Mouse (Mus musculus): ENCODE results near the gene 0610040J01Rik. TPM values are rescaled to one million over a fixed set of nuclear protein-coding genes. Genes with fewer than 3 reads are reported as not detected.
A peak's percentile ranks its signal among the peaks of the same experiment; 100 is the strongest.
"Not testable (repeated sequence)": the region's sequence is repeated elsewhere in the genome, so short reads cannot be mapped to it uniquely, and the experiment has no call there.

0610040J01Rik gene
- polyA plus RNA-seq, 1 experiment: 17.7 TPM

DNA sequence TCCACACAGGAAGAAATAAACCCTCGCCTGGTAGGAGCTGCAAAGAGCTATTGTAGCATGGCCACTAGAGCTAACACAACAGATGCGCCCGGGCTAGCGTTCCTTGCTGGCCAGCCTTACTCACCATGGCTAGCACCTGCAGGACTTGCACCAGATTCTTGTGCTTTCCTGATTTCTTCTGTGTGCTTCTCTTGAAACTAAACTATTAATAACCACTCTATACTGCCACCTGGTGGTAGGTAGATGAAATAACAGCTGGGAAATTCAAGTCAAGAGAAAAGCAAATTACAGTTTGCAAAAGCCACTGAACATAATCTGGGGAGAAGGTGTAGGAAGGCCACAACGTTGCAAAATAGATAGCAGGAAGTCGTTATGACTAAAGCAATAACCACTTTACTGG lies 74.5 kb downstream of the 0610040J01Rik start:
- H3K4me1 ChIP-seq (ENCODE audit: control insufficient read depth, insufficient read depth, low read length): no peaks in the 10 kb centered on the region; the same call in 1 of the 2 replicates
- WGBS: 24% methylated on average over 6 of the region's 6 CpGs
- DNase-seq: no peak
- H3K4me3 ChIP-seq (replicated peaks; ENCODE audit: extremely low read depth, low read depth, low read length): no peak overlapping the region
- TF ChIP-seq POLR2A (IDR thresholded peaks at IDR 0.05; ENCODE audit: borderline replicate concordance, extremely low read depth, low read depth, low read length) (no peak), CTCF (IDR thresholded peaks at IDR 0.05; ENCODE audit: insufficient read depth, low read length) (0 out of 2 replicates have a peak, but pooled peaks have one; percentile 18)

DNA sequence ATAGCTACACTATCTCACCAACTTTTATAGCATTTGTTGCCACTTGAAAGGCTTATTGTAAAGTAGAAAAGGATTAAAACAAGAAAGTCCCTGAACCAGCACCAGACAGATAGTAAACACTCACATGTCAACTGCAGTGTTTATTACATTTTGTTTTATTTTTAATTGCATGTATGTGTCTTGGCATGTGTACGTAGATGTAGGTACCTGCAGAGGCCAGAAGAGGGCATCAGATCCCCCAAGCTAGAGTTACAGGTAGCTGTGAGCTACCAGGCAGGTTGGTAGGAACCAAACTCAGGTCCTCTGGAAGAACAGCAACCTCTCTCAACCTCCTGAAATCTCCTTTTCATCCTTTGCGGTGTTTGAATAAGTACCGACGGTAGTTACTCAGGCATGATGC lies 74.9 kb downstream of the 0610040J01Rik start:
- WGBS: 97% methylated on average over 4 of the region's 4 CpGs
- no peak for TF ChIP-seq CTCF (IDR thresholded peaks at IDR 0.05; ENCODE audit: insufficient read depth, low read length)
- TF ChIP-seq POLR2A (IDR thresholded peaks at IDR 0.05; ENCODE audit: borderline replicate concordance, extremely low read depth, low read depth, low read length): no peak
- H3K4me3 ChIP-seq (replicated peaks; ENCODE audit: extremely low read depth, low read depth, low read length): no peak overlapping the region
- no peak for DNase-seq
- H3K4me1 ChIP-seq (ENCODE audit: control insufficient read depth, insufficient read depth, low read length): no peaks in the 10 kb centered on the region; the same call in 1 of the 2 replicates

DNA sequence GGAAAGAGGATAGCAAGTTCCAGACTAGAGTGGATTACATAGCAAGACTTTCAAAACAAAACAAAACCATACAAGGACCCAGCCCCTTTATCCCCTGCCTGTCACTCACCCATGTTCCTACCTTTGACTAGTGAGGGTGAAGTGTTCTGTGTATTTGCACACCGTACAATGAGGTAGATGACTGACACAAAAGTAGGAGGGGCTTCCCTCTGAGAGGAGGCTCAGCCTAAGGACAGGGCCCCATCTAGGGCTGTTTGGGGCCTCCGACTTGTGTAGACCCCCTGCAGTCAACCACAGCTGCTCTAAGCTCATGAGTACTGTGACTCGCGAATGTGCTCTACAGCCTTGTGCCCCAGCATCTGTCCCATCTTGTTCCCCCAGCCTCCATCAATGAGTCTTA lies 79.1 kb downstream of the 0610040J01Rik start:
- TF ChIP-seq POLR2A (IDR thresholded peaks at IDR 0.05; ENCODE audit: borderline replicate concordance, extremely low read depth, low read depth, low read length) (no peak), CTCF (IDR thresholded peaks at IDR 0.05; ENCODE audit: insufficient read depth, low read length) (no peak)
- Histone ChIP-seq H3K4me1 (ENCODE audit: control insufficient read depth, insufficient read depth, low read length) (no peaks in the 10 kb centered on the region; the same call in 1 of the 2 replicates), H3K4me3 (replicated peaks; ENCODE audit: extremely low read depth, low read depth, low read length) (no peak overlapping the region)
- no peak for DNase-seq
- WGBS: 79% methylated on average over 4 of the region's 4 CpGs

DNA sequence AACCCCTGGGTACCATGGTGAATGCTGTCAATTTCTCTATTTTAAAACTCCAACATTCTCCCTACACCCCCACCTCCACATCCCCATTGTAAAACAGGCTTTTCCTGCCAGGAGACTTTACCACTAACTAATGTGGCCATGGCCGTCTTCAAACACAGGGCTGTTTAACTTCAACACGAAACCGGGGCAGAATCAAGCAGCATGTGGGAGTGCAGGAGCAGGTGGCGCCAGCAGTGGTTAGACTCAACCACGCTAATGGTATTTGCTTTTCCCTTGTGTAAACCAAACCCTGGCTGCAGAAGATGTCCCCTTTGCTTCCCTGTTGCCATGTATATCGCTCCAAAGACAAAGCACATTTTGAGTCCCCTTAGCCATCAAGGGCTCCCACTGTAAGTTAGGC lies 79.7 kb downstream of the 0610040J01Rik start:
- TF ChIP-seq POLR2A (IDR thresholded peaks at IDR 0.05; ENCODE audit: borderline replicate concordance, extremely low read depth, low read depth, low read length) (no peak), CTCF (IDR thresholded peaks at IDR 0.05; ENCODE audit: insufficient read depth, low read length) (no peak)
- no peak overlapping the region for H3K4me3 ChIP-seq (replicated peaks; ENCODE audit: extremely low read depth, low read depth, low read length)
- H3K4me1 ChIP-seq (ENCODE audit: control insufficient read depth, insufficient read depth, low read length): no peaks in the 10 kb centered on the region; the same call in 1 of the 2 replicates
- 65% methylated on average over 6 of the region's 6 CpGs for WGBS
- DNase-seq: no peak

DNA sequence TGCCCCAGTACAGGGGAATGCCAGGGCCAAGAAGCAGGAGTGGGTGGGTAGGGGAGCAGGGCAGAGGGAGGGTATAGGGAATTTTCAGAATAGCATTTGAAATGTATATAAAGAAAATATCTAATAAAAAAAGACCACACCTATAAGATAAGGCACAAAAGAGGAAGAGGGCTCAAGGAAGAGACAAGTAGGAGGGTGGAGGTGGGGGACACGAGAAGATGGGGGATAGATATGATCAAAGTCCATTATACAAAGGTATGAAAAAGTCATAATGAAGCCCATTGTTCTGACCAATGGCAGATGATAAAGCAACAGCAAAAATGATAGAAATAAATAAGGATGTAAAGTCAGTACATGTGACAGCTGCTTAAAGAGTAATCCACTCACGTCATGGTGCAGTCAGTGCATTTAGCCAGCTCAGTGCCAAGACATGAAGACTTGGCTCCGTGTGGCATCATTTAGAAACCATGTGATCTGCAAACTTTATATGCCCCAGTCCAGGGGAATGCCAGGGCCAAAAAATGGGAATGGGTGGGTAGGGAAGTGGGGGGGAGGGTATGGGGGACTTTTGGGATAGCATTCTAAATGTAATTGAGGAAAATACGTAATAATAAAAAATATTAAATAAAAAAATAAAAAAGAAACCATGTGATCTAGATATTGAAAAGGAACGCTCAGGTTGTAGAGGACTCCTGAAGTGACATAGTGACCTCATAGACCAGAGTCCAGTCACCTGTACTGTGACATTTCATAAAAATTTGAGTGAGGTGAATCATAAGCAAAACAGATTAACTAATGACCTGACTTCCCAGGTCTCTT lies 85.0 kb downstream of the 0610040J01Rik start:
- not testable (repeated sequence) for DNase-seq; H3K4me1 ChIP-seq (ENCODE audit: control insufficient read depth, insufficient read depth, low read length); H3K4me3 ChIP-seq (replicated peaks; ENCODE audit: extremely low read depth, low read depth, low read length)
- WGBS: 88% methylated on average over 5 of the region's 5 CpGs

DNA sequence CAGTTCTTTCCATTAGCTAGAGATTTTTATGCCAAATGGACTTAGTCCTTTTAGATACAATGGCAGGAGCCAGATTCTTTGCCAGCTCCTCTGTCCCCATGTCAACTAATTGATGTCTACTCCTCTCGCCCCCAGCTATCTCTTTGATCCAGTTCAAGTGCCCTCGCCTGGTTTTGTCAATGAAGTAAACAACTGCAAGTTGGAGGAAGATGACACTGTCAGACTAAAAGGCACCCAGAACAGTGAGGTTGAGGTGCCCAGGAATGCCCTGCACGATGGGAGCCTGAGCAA lies 85.6 kb downstream of the 0610040J01Rik start:
- 77% methylated on average over 3 of the region's 3 CpGs for WGBS
- TF ChIP-seq CTCF (IDR thresholded peaks at IDR 0.05; ENCODE audit: insufficient read depth, low read length) (no peak), POLR2A (IDR thresholded peaks at IDR 0.05; ENCODE audit: borderline replicate concordance, extremely low read depth, low read depth, low read length) (no peak)
- DNase-seq: no peak
- H3K4me1 ChIP-seq (ENCODE audit: control insufficient read depth, insufficient read depth, low read length): no peaks in the 10 kb centered on the region
- H3K4me3 ChIP-seq (replicated peaks; ENCODE audit: extremely low read depth, low read depth, low read length): no peak overlapping the region

DNA sequence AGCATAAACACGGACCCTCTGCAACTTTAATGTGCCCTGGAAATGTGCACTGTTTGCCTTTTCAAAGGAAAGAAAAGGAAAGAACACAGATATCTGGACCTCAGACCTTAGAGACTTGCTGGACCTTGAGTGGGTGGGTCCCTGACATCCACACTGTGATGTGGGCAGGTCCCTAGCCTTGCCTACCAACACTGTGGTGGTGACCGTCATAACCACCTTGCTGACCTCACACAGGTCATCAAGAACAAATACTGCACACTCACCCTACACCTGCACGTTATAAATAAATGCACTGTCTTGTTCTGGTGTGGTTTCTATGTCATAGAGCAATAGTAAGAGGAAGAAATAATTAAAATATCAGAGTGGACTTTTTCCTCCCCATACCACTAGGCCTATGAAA lies 91.2 kb downstream of the 0610040J01Rik start:
- no peak for TF ChIP-seq CTCF (IDR thresholded peaks at IDR 0.05; ENCODE audit: insufficient read depth, low read length)
- TF ChIP-seq POLR2A (IDR thresholded peaks at IDR 0.05; ENCODE audit: borderline replicate concordance, extremely low read depth, low read depth, low read length): no peak
- DNase-seq: no peak
- WGBS: 77% methylated on average over 3 of the region's 3 CpGs
- no peak overlapping the region for H3K4me3 ChIP-seq (replicated peaks; ENCODE audit: extremely low read depth, low read depth, low read length)
- no peaks in the 10 kb centered on the region for H3K4me1 ChIP-seq (ENCODE audit: control insufficient read depth, insufficient read depth, low read length)

DNA sequence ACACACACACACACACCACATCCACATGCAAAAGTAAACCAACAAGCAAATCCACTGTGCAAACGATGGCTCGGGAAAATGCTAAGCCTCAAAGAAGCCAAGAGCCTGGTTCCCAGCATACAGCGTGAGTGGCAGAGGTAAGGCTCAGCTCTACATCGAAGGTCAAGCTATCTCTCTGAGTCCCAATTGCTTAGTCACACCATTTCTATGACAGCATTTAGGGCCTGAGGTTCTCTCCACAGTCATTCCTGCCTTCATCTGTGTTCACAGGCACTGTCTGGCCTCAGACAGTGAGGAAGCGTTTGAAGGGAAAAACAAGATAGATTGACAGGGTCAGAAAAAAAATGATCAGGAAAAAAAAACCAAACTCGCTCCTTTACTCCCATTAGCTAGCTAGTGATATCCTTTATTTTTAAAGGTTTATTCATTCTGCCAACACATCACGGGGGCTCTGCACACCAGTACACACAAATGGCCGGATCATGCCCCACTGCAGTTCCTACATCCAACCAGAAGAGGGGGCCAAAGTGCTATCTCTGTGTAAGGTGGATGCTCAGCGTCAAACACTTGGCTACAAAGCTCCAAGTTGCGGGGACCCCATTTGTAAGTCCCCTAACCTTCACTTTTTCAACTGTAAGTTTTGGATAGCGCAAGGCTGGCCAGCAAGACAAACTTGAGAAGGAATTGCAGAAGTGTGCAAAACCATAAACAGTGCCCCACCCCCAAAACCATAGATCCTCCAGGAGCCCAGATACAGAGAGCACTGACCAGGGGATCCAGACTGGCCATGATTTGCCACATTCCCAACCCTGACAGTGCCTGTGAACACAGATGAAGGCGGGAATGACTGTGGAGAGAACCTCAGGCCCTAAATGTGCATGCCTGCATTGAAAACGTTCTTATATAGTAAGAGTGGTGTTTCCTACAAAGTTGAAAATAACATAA lies 94.3 kb downstream of the 0610040J01Rik start:
- DNase-seq: peak; percentile 79
- Histone ChIP-seq H3K4me3 (replicated peaks; ENCODE audit: extremely low read depth, low read depth, low read length) (no peak overlapping the region), H3K4me1 (ENCODE audit: control insufficient read depth, insufficient read depth, low read length) (no peaks in the 10 kb centered on the region)
- TF ChIP-seq POLR2A (IDR thresholded peaks at IDR 0.05; ENCODE audit: borderline replicate concordance, extremely low read depth, low read depth, low read length) (no peak), CTCF (IDR thresholded peaks at IDR 0.05; ENCODE audit: insufficient read depth, low read length) (peak; percentile 96)
- WGBS: 37% methylated on average over 13 of the region's 13 CpGs

DNA sequence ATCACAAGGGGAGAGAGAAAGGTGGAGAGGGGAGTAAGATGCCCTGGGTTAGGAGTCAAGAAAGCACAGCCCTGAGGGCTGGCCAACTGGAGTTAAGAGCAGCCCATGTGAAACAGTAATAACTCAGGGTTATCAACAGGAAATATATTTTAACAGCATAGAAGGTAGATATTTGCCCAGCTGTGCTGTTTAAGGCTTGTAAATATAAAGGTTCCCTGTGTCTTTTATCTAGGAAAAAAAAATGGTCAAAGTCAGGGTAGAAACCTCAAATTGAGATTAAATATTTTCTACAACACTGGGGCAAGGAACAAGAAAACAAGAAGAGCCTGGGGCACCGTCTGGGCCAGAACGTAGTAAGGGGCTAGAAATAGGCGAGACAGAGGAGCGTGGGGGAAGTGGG lies 95.3 kb downstream of the 0610040J01Rik start:
- TF ChIP-seq CTCF (IDR thresholded peaks at IDR 0.05; ENCODE audit: insufficient read depth, low read length): no peak
- no peak for TF ChIP-seq POLR2A (IDR thresholded peaks at IDR 0.05; ENCODE audit: borderline replicate concordance, extremely low read depth, low read depth, low read length)
- Histone ChIP-seq H3K4me3 (replicated peaks; ENCODE audit: extremely low read depth, low read depth, low read length) (no peak overlapping the region), H3K4me1 (ENCODE audit: control insufficient read depth, insufficient read depth, low read length) (no peaks in the 10 kb centered on the region)
- WGBS: 61% methylated on average over 4 of the region's 4 CpGs
- no peak for DNase-seq
